Mouse (Mus musculus): ENCODE measurements around the gene Gm20388. TPM values are rescaled to one million over a fixed set of nuclear protein-coding genes. Genes with fewer than 3 reads are reported as not detected.

Gene Gm20388
- polyA plus RNA-seq, 1 experiment from 2014 or later: 5.5 TPM

- H3K27ac ChIP-seq: no peak overlapping the region
- ATAC-seq (ENCODE audit: borderline replicate concordance, extremely low read depth, low FRiP score, low TSS enrichment): no peak
- no peaks in the 10 kb centered on the region for H3K4me1 ChIP-seq
- no peaks in the 10 kb centered on the region for H3K27me3 ChIP-seq
- no peak overlapping the region for H3K9ac ChIP-seq
- no peak overlapping the region for H3K4me2 ChIP-seq
- WGBS: 69% methylated on average over 4 of the region's 4 CpGs
- H3K4me3 ChIP-seq: no peak overlapping the region
- H3K36me3 ChIP-seq: peaks cover 26% of the 10 kb centered on the region
- H3K9me3 ChIP-seq: no peaks in the 10 kb centered on the region
These were observed 3398.1 kb downstream of the Gm20388 start for GRCm38 (mm10) chr8:123308738-123309137.

GRCm38 (mm10) chr8:123317781-123318466 is 3407.3 kb downstream of the Gm20388 start:
- peaks cover 18% of the 10 kb centered on the region for H3K4me1 ChIP-seq
- peak; percentile 78; the same call in 1 of the 2 replicates for ATAC-seq (ENCODE audit: borderline replicate concordance, extremely low read depth, low FRiP score, low TSS enrichment)
- WGBS: 3% methylated on average over 21 of the region's 21 CpGs
- no peaks in the 10 kb centered on the region for H3K27me3 ChIP-seq
- peak overlapping the region; percentile 69 for H3K9ac ChIP-seq
- H3K9me3 ChIP-seq: no peaks in the 10 kb centered on the region
- peak overlapping the region; percentile 46; the same call in 1 of the 2 replicates for H3K27ac ChIP-seq
- no peaks in the 10 kb centered on the region for H3K36me3 ChIP-seq
- H3K4me3 ChIP-seq: peak overlapping the region; percentile 72
- peak overlapping the region; percentile 82 for H3K4me2 ChIP-seq

- Histone ChIP-seq H3K9ac (peak within 1 kb of the TSS; percentile 69), H3K9me3 (no peaks in the 10 kb centered on the region), H3K36me3 (no peaks in the 10 kb centered on the region), H3K27me3 (no peaks in the 10 kb centered on the region), H3K4me2 (peak within 1 kb of the TSS; percentile 82), H3K27ac (peak within 1 kb of the TSS; percentile 46; the same call in 1 of the 2 replicates), H3K4me3 (peak within 1 kb of the TSS; percentile 72), H3K4me1 (peaks cover 18% of the 10 kb centered on the region)
- under 1% methylated on average over 24 of the region's 24 CpGs for WGBS
- ATAC-seq (ENCODE audit: borderline replicate concordance, extremely low read depth, low FRiP score, low TSS enrichment): peak; percentile 99
These were observed 3407.8 kb downstream of the Gm20388 start, which contains the start of gene Fanca for GRCm38 (mm10) chr8:123318467-123318911. Fanca (minus strand) TSS chr8:123318576.

- WGBS: 22% methylated on average over 7 of the region's 7 CpGs
- ATAC-seq (ENCODE audit: borderline replicate concordance, extremely low read depth, low FRiP score, low TSS enrichment): no peak
- no peak overlapping the region for H3K4me2 ChIP-seq
- H3K4me1 ChIP-seq: peaks cover 18% of the 10 kb centered on the region
- H3K27ac ChIP-seq: no peak overlapping the region
- H3K9me3 ChIP-seq: no peaks in the 10 kb centered on the region
- no peaks in the 10 kb centered on the region for H3K36me3 ChIP-seq
- H3K9ac ChIP-seq: no peak overlapping the region
- H3K4me3 ChIP-seq: no peak overlapping the region
- H3K27me3 ChIP-seq: no peaks in the 10 kb centered on the region
These were observed 3409.0 kb downstream of the Gm20388 start for GRCm38 (mm10) chr8:123319522-123320164.

- no peak for ATAC-seq (ENCODE audit: borderline replicate concordance, extremely low read depth, low FRiP score, low TSS enrichment)
- 86% methylated on average over 2 of the region's 2 CpGs for WGBS
- no peak overlapping the region for H3K9ac ChIP-seq
- H3K4me2 ChIP-seq: no peak overlapping the region
- no peaks in the 10 kb centered on the region for H3K36me3 ChIP-seq
- H3K4me1 ChIP-seq: peaks cover 17% of the 10 kb centered on the region
- H3K27ac ChIP-seq: no peak overlapping the region
- H3K27me3 ChIP-seq: peaks cover 8% of the 10 kb centered on the region
- H3K9me3 ChIP-seq: no peaks in the 10 kb centered on the region
- H3K4me3 ChIP-seq: no peak overlapping the region
These were observed 3417.9 kb downstream of the Gm20388 start for GRCm38 (mm10) chr8:123328552-123328951.

- Histone ChIP-seq H3K36me3 (no peaks in the 10 kb centered on the region), H3K27me3 (peaks cover 15% of the 10 kb centered on the region), H3K4me1 (peaks cover 17% of the 10 kb centered on the region), H3K27ac (no peak overlapping the region), H3K4me2 (no peak overlapping the region), H3K4me3 (no peak overlapping the region), H3K9me3 (no peaks in the 10 kb centered on the region), H3K9ac (no peak overlapping the region)
- WGBS: 67% methylated on average over 4 of the region's 4 CpGs
- no peak for ATAC-seq (ENCODE audit: borderline replicate concordance, extremely low read depth, low FRiP score, low TSS enrichment)
These were observed 3418.7 kb downstream of the Gm20388 start for GRCm38 (mm10) chr8:123329350-123329749.

GRCm38 (mm10) chr8:123329961-123330360 is 3419.3 kb downstream of the Gm20388 start:
- no peak for ATAC-seq (ENCODE audit: borderline replicate concordance, extremely low read depth, low FRiP score, low TSS enrichment)
- H3K4me3 ChIP-seq: no peak overlapping the region

GRCm38 (mm10) chr8:123330701-123331100 is 3420.1 kb downstream of the Gm20388 start:
- Histone ChIP-seq H3K9me3 (no peaks in the 10 kb centered on the region), H3K36me3 (no peaks in the 10 kb centered on the region), H3K4me1 (peaks cover 17% of the 10 kb centered on the region), H3K27ac (no peak overlapping the region), H3K4me2 (no peak overlapping the region), H3K27me3 (peaks cover 25% of the 10 kb centered on the region), H3K4me3 (no peak overlapping the region), H3K9ac (no peak overlapping the region)
- ATAC-seq (ENCODE audit: borderline replicate concordance, extremely low read depth, low FRiP score, low TSS enrichment): no peak
- WGBS: 39% methylated on average over 6 of the region's 6 CpGs

More at GRCm38 (mm10) chr8:123329961-123330360, 3419.3 kb downstream of the Gm20388 start:
- Histone ChIP-seq H3K36me3 (no peaks in the 10 kb centered on the region), H3K4me1 (peaks cover 17% of the 10 kb centered on the region), H3K9me3 (no peaks in the 10 kb centered on the region), H3K27ac (no peak overlapping the region), H3K27me3 (peaks cover 20% of the 10 kb centered on the region), H3K9ac (no peak overlapping the region), H3K4me2 (no peak overlapping the region)
- WGBS: 77% methylated on average over 5 of the region's 5 CpGs

- H3K4me2 ChIP-seq: no peak overlapping the region
- peaks cover 25% of the 10 kb centered on the region for H3K27me3 ChIP-seq
- ATAC-seq (ENCODE audit: borderline replicate concordance, extremely low read depth, low FRiP score, low TSS enrichment): no peak
- no peaks in the 10 kb centered on the region for H3K9me3 ChIP-seq
- peaks cover 17% of the 10 kb centered on the region for H3K4me1 ChIP-seq
- no peak overlapping the region for H3K27ac ChIP-seq
- 75% methylated on average over 2 of the region's 2 CpGs for WGBS
- H3K36me3 ChIP-seq: no peaks in the 10 kb centered on the region
- H3K4me3 ChIP-seq: no peak overlapping the region
- no peak overlapping the region for H3K9ac ChIP-seq
These were observed 3420.7 kb downstream of the Gm20388 start for GRCm38 (mm10) chr8:123331301-123331700.

- ATAC-seq (ENCODE audit: borderline replicate concordance, extremely low read depth, low FRiP score, low TSS enrichment): no peak
- H3K4me1 ChIP-seq: peaks cover 17% of the 10 kb centered on the region
- no peaks in the 10 kb centered on the region for H3K36me3 ChIP-seq
- no peak overlapping the region for H3K27ac ChIP-seq
- peaks cover 25% of the 10 kb centered on the region for H3K27me3 ChIP-seq
- H3K9me3 ChIP-seq: no peaks in the 10 kb centered on the region
- H3K4me3 ChIP-seq: peak overlapping the region; percentile 66
- 20% methylated on average over 8 of the region's 8 CpGs for WGBS
- H3K9ac ChIP-seq: no peak overlapping the region
- H3K4me2 ChIP-seq: peak overlapping the region; percentile 95
These were observed 3421.2 kb downstream of the Gm20388 start for GRCm38 (mm10) chr8:123331810-123332209.

- H3K4me1 ChIP-seq: peaks cover 17% of the 10 kb centered on the region
- peaks cover 25% of the 10 kb centered on the region for H3K27me3 ChIP-seq
- H3K4me2 ChIP-seq: peak within 1 kb of the TSS; percentile 95
- peak within 1 kb of the TSS; percentile 21; the same call in 1 of the 2 replicates for H3K9ac ChIP-seq
- no peak within 1 kb of the TSS for H3K27ac ChIP-seq
- no peaks in the 10 kb centered on the region for H3K36me3 ChIP-seq
- H3K4me3 ChIP-seq: peak within 1 kb of the TSS; percentile 66
- 1% methylated on average over 85 of the region's 85 CpGs for WGBS
- peak; percentile 87 for ATAC-seq (ENCODE audit: borderline replicate concordance, extremely low read depth, low FRiP score, low TSS enrichment)
- H3K9me3 ChIP-seq: no peaks in the 10 kb centered on the region
These were observed 3421.8 kb downstream of the Gm20388 start, which contains the start of gene Spire2 for GRCm38 (mm10) chr8:123332262-123333090. Spire2 (plus strand) TSS chr8:123332713.

Data from lung, embryonic 15.5 days (tissue).